Mouse (Mus musculus) midbrain, embryonic 16.5 days (tissue): ENCODE results near the gene Gpc6. TPM values are rescaled to one million over a fixed set of nuclear protein-coding genes. Genes with fewer than 3 reads are reported as not detected.
"Not testable (repeated sequence)": the region's sequence is repeated elsewhere in the genome, so short reads cannot be mapped to it uniquely, and the experiment has no call there.

ENCODE experiments used
- ATAC-seq: fragments of 200-750 bp; cut with Nextera tagmentation; 2 replicates; pipeline ENCODE4 v1.8.0; 2017; ENCODE audit warnings: moderate TSS enrichment
- H3K27ac ChIP-seq: fragments of 300-500 bp; sonication (generic); 2 replicates; pipeline ENCODE4 v1.5.1; 2014; ENCODE audit warnings: mild to moderate bottlenecking, low read length, mixed read lengths
- H3K27me3 ChIP-seq: fragments of 300-500 bp; sonication (generic); 2 replicates; pipeline ENCODE4 v1.6.1; 2014; ENCODE audit warnings: low read depth, low read length, mixed read lengths; ENCODE audit not compliant: control insufficient read depth, insufficient read depth
- H3K36me3 ChIP-seq: fragments of 300-500 bp; sonication (generic); 2 replicates; pipeline ENCODE4 v1.6.1; 2014; ENCODE audit warnings: mild to moderate bottlenecking, low read length, moderate library complexity, mixed read lengths; ENCODE audit not compliant: control insufficient read depth, insufficient read depth
- H3K4me1 ChIP-seq: fragments of 300-500 bp; sonication (generic); 2 replicates; pipeline ENCODE4 v1.6.1; 2014; ENCODE audit warnings: mild to moderate bottlenecking, low read length, mixed read lengths; ENCODE audit not compliant: control insufficient read depth, insufficient read depth
- H3K4me2 ChIP-seq: fragments of 300-500 bp; sonication (generic); 2 replicates; pipeline ENCODE4 v1.6.1; 2014; ENCODE audit warnings: mild to moderate bottlenecking, low read length, mixed read lengths
- H3K4me3 ChIP-seq: fragments of 300-500 bp; sonication (generic); 2 replicates; pipeline ENCODE4 v1.5.1; 2014; ENCODE audit warnings: low read depth, mild to moderate bottlenecking, low read length, moderate library complexity, mixed read lengths
- H3K9ac ChIP-seq: fragments of 300-500 bp; sonication (generic); 2 replicates; pipeline ENCODE4 v1.6.1; 2014; ENCODE audit warnings: low read depth, low read length, mixed read lengths
- H3K9me3 ChIP-seq: fragments of 300-500 bp; sonication (generic); replicated peaks from 2 replicates; pipeline ENCODE4 v1.6.1; 2014; ENCODE audit warnings: mild to moderate bottlenecking, low read length, mixed read lengths; ENCODE audit not compliant: control insufficient read depth, poor library complexity, severe bottlenecking
- WGBS: fragments of 180-500 bp; shearing (Covaris S2); extraction: QIAGEN DNeasy Blood & Tissue Kit; methylation state at CpG from one replicate; pipeline ENCODE4 v1.1.7; 2014; 5-methylcytosine and 5-hydroxymethylcytosine counted together
- polyA plus RNA-seq: library from polyadenylated mRNA; unstranded; fragments of >200 nt; fragmentation: Nextera tagmentation; extraction: Ambion mirVana; gene quantifications from 2 replicates; pipeline ENCODE4 v1.2.1, GENCODE M21; 2015

Gpc6 gene
- polyA plus RNA-seq, 1 experiment from 2014 or later = 19.7 TPM

GRCm38 (mm10) chr14:117446675-117447231 is 521.6 kb downstream of the Gpc6 start:
- not testable (repeated sequence) for H3K9ac ChIP-seq, H3K27ac ChIP-seq, H3K4me1 ChIP-seq, H3K36me3 ChIP-seq, H3K4me2 ChIP-seq, H3K9me3 ChIP-seq, H3K27me3 ChIP-seq, H3K4me3 ChIP-seq
- ATAC-seq = peak; percentile 48; the same call in 1 of the 2 replicates
- WGBS = 98% methylated on average over 2 of the region's 2 CpGs

GRCm38 (mm10) chr14:117451391-117451991 is 526.4 kb downstream of the Gpc6 start:
- Histone ChIP-seq H3K4me1 (no peaks in the 10 kb centered on the region), H3K4me3 (no peak overlapping the region), H3K36me3 (no peaks in the 10 kb centered on the region), H3K4me2 (no peak overlapping the region), H3K27me3 (no peaks in the 10 kb centered on the region), H3K9ac (no peak overlapping the region), H3K27ac (no peak overlapping the region), H3K9me3 (no peaks in the 10 kb centered on the region)
- 24% methylated on average over 3 of the region's 3 CpGs for WGBS
- no peak for ATAC-seq

DNA sequence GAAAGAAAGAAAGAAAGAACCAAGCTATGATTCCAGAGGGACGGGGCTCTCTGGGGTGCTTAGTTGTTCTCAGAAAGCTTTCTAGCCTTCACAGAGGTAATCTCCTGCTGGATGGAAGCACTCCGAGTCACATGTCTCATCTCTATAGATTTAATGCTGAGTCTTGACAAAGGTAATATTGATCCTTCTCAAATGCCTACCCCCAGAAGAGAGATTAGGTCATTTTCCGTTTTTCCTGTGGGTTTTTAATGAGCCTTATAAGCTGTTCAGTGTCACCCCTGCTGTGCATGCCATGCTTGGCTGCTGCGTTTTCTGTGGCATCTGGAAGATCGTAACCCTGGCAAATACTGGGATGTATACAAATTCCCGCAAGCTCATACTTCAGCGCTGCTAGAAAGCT is 527.0 kb downstream of the Gpc6 start:
- 29% methylated on average over 7 of the region's 7 CpGs for WGBS
- Histone ChIP-seq H3K27ac (no peak overlapping the region), H3K27me3 (no peaks in the 10 kb centered on the region), H3K9ac (no peak overlapping the region), H3K4me1 (no peaks in the 10 kb centered on the region), H3K4me2 (peak overlapping the region; percentile 31), H3K9me3 (no peaks in the 10 kb centered on the region), H3K4me3 (no peak overlapping the region), H3K36me3 (no peaks in the 10 kb centered on the region)
- no peak for ATAC-seq

GRCm38 (mm10) chr14:117473378-117473777 is 548.3 kb downstream of the Gpc6 start:
- Histone ChIP-seq H3K9ac (no peak overlapping the region), H3K4me2 (no peak overlapping the region), H3K9me3 (no peaks in the 10 kb centered on the region), H3K4me1 (no peaks in the 10 kb centered on the region), H3K27ac (no peak overlapping the region), H3K36me3 (no peaks in the 10 kb centered on the region), H3K27me3 (no peaks in the 10 kb centered on the region), H3K4me3 (no peak overlapping the region)
- WGBS = 85% methylated on average over 2 of the region's 2 CpGs
- ATAC-seq = no peak

- Histone ChIP-seq H3K27me3 (no peaks in the 10 kb centered on the region), H3K27ac (no peak overlapping the region), H3K9me3 (no peaks in the 10 kb centered on the region), H3K9ac (no peak overlapping the region), H3K4me1 (no peaks in the 10 kb centered on the region), H3K36me3 (no peaks in the 10 kb centered on the region), H3K4me3 (no peak overlapping the region), H3K4me2 (no peak overlapping the region)
- ATAC-seq = peak; percentile 25; the same call in 1 of the 2 replicates
- WGBS = 55% methylated on average over 3 of the region's 3 CpGs
These were observed 553.8 kb downstream of the Gpc6 start for GRCm38 (mm10) chr14:117478879-117479278.

DNA sequence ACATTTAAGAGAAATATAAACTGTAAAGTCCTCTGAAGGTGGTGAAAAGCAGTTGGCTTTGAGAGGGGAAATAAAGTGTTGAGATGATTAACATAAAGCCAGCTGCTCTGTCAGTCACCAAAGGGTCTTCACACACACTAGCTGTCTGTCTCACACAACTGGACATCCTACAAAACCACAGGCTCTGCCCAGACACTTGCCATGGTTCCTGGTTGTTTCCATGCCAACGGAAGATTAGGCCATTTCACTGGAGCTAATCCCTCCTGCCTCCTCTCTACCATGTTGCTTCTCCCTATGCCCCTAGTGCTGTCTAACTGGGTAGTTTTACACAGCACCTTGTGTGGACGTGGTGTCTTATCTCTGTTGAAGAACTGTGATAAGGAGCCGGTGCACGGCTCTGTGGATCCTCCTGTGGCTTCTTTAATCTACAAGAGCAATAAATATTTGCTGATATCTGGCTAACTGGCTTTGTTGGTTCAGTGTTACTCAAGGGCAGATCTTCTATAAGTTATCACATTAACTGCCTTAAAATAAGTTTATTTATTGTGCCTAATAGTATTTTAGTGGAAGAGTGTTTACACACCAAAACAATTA is 562.1 kb downstream of the Gpc6 start:
- Histone ChIP-seq H3K4me3 (no peak overlapping the region), H3K27ac (no peak overlapping the region), H3K9me3 (no peaks in the 10 kb centered on the region), H3K27me3 (no peaks in the 10 kb centered on the region), H3K4me2 (no peak overlapping the region), H3K9ac (no peak overlapping the region), H3K4me1 (no peaks in the 10 kb centered on the region), H3K36me3 (no peaks in the 10 kb centered on the region)
- WGBS = 43% methylated on average over 4 of the region's 4 CpGs
- peak; percentile 76; the same call in 1 of the 2 replicates for ATAC-seq

GRCm38 (mm10) chr14:117490469-117490868 is 565.4 kb downstream of the Gpc6 start:
- WGBS = 67% methylated on average over 5 of the region's 5 CpGs

DNA sequence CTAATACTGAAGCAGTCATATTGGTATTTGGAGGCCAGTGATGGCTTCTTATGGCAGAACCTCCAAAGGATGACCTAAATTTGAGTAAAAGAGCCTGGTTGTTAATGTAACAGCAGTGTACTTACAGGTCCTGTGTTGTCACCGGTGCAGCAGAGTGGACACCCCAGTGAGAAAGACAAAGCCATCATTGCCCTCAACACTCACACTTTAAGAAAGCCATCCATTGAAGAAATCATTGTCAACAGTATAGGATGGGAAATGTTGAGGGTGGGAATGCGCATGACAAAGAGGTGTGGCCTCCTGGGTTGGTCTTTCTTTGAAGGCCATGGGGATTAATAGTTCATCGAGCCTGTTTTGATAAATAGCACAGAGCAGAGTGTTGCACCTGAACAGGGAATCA is 570.0 kb downstream of the Gpc6 start:
- Histone ChIP-seq H3K4me3 (no peak overlapping the region), H3K4me2 (no peak overlapping the region), H3K27me3 (no peaks in the 10 kb centered on the region), H3K27ac (no peak overlapping the region), H3K4me1 (no peaks in the 10 kb centered on the region), H3K9me3 (no peaks in the 10 kb centered on the region), H3K36me3 (no peaks in the 10 kb centered on the region), H3K9ac (no peak overlapping the region)
- 67% methylated on average over 3 of the region's 3 CpGs for WGBS
- ATAC-seq = no peak

More at GRCm38 (mm10) chr14:117490469-117490868, 565.4 kb downstream of the Gpc6 start:
- no peak for ATAC-seq
- no peak overlapping the region for H3K9ac ChIP-seq
- H3K4me2 ChIP-seq = no peak overlapping the region
- no peaks in the 10 kb centered on the region for H3K4me1 ChIP-seq
- H3K27me3 ChIP-seq = no peaks in the 10 kb centered on the region
- no peak overlapping the region for H3K4me3 ChIP-seq
- H3K9me3 ChIP-seq = no peaks in the 10 kb centered on the region
- H3K27ac ChIP-seq = no peak overlapping the region
- H3K36me3 ChIP-seq = no peaks in the 10 kb centered on the region

DNA sequence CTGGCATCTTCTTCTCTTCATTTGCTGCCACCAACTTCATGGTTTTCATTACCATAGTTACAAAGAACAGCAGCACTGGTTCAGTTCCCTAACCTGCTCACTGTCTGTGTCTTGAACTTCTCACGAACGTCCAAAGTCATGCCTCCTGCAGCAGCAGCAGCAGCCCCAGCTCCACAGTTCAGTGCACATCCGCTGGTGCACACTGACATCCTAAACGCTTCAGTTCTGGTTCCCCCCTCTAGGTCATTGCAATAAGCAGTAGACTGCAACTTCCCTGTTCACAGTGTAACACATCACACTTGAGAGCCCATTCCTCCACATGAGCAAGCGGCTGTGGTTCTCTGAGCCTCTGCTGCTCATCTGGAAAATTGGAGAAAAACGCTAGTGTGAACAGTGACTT is 573.7 kb downstream of the Gpc6 start:
- 74% methylated on average over 6 of the region's 6 CpGs for WGBS
- Histone ChIP-seq H3K4me2 (no peak overlapping the region), H3K9ac (no peak overlapping the region), H3K27me3 (no peaks in the 10 kb centered on the region), H3K9me3 (no peaks in the 10 kb centered on the region), H3K4me3 (no peak overlapping the region), H3K27ac (no peak overlapping the region), H3K36me3 (no peaks in the 10 kb centered on the region), H3K4me1 (no peaks in the 10 kb centered on the region)
- ATAC-seq = no peak
